Mouse (Mus musculus): Measurements from ENCODE around the gene Hoxb9. TPM values are rescaled to one million over a fixed set of nuclear protein-coding genes. Genes with fewer than 3 reads are reported as not detected.
A peak's percentile ranks its signal among the peaks of the same experiment; 100 is the strongest.

Hoxb9 gene
- total and polyA plus RNA-seq, 3 experiments, result not detected

- TF ChIP-seq UBTF (IDR thresholded peaks at IDR 0.05; ENCODE audit: low read depth, low read length) (no peak), BHLHE40 (IDR thresholded peaks at IDR 0.05; ENCODE audit: low read depth, low read length) (0 out of 2 replicates have a peak, but pooled peaks have one; percentile 1), TCF12 (IDR thresholded peaks at IDR 0.05; ENCODE audit: low read depth, low read length) (peak; percentile 23; the same call in 1 of the 2 replicates), NRF1 (IDR thresholded peaks at IDR 0.05; ENCODE audit: low read depth, low read length) (no peak), PAX5 (IDR thresholded peaks at IDR 0.05; ENCODE audit: low read length) (no peak), CTCF (conservative IDR thresholded peaks at IDR 0.05 in 1 of 2, IDR thresholded peaks at IDR 0.05 in 1 of 2; ENCODE audit: low read depth in 2 of 2, low read length in 2 of 2) (peak; percentile 79 to 89), IRF4 (IDR thresholded peaks at IDR 0.05; ENCODE audit: low read depth, low read length) (peak; percentile 61; the same call in 1 of the 2 replicates), CHD1 (IDR thresholded peaks at IDR 0.05; ENCODE audit: low read depth, low read length) (no peak), CHD2 (IDR thresholded peaks at IDR 0.05; ENCODE audit: low read length) (no peak), MAX (IDR thresholded peaks at IDR 0.05; ENCODE audit: low read length) (no peak), JUN (IDR thresholded peaks at IDR 0.05; ENCODE audit: insufficient read depth, low read depth, low read length) (no peak), ETS1 (conservative IDR thresholded peaks at IDR 0.05; ENCODE audit: low read depth, low read length) (no peak), E2F4 (IDR thresholded peaks at IDR 0.05; ENCODE audit: insufficient replicate concordance, low read depth, low read length) (no peak)
Observed at GRCm38 (mm10) chr11:96294245-96295091, 23.2 kb downstream of the Hoxb9 start (continued).

GRCm38 (mm10) chr11:96295092-96295835 lies 24.0 kb downstream of the Hoxb9 start:
- peak overlapping the region; percentile 91 for H3K4me2 ChIP-seq (ENCODE audit: insufficient read depth, low read depth, poor library complexity, severe bottlenecking)
- TF ChIP-seq JUND (conservative IDR thresholded peaks at IDR 0.05; ENCODE audit: low read depth, low read length) (no peak), CTCF (conservative IDR thresholded peaks at IDR 0.05 in 1 of 2, IDR thresholded peaks at IDR 0.05 in 1 of 2; ENCODE audit: low read depth in 2 of 2, low read length in 2 of 2) (no peak), HCFC1 (IDR thresholded peaks at IDR 0.05; ENCODE audit: low read depth, low read length) (no peak), PAX5 (IDR thresholded peaks at IDR 0.05; ENCODE audit: low read length) (no peak), ETS1 (conservative IDR thresholded peaks at IDR 0.05; ENCODE audit: low read depth, low read length) (no peak), ZMIZ1 (IDR thresholded peaks at IDR 0.05; ENCODE audit: low read depth, low read length) (no peak), NELFE (IDR thresholded peaks at IDR 0.05; ENCODE audit: low read depth, low read length) (no peak), SMC3 (IDR thresholded peaks at IDR 0.05; ENCODE audit: low read depth, low read length) (no peak), TBP (conservative IDR thresholded peaks at IDR 0.05; ENCODE audit: low read depth, low read length) (no peak), USF2 (conservative IDR thresholded peaks at IDR 0.05; ENCODE audit: low read depth, low read length) (no peak), MAZ (IDR thresholded peaks at IDR 0.05; ENCODE audit: low read depth, low read length) (peak; percentile 72), TCF12 (IDR thresholded peaks at IDR 0.05; ENCODE audit: low read depth, low read length) (no peak), MXI1 (IDR thresholded peaks at IDR 0.05; ENCODE audit: low read depth, low read length) (0 out of 2 replicates have a peak, but pooled peaks have one; percentile 22), MAX (IDR thresholded peaks at IDR 0.05; ENCODE audit: low read length) (no peak), ZKSCAN1 (IDR thresholded peaks at IDR 0.05; ENCODE audit: borderline replicate concordance, low read depth, low read length) (no peak), RAD21 (IDR thresholded peaks at IDR 0.05; ENCODE audit: low read depth, low read length) (no peak), E2F4 (IDR thresholded peaks at IDR 0.05; ENCODE audit: insufficient replicate concordance, low read depth, low read length) (no peak), POLR2A (IDR thresholded peaks at IDR 0.05; ENCODE audit: low read depth, low read length) (no peak), SIN3A (IDR thresholded peaks at IDR 0.05; ENCODE audit: low read length) (no peak), POLR2AphosphoS2 (IDR thresholded peaks at IDR 0.05; ENCODE audit: low read depth, low read length) (no peak), GABPA (IDR thresholded peaks at IDR 0.05; ENCODE audit: insufficient replicate concordance, low read depth, low read length) (no peak), NRF1 (IDR thresholded peaks at IDR 0.05; ENCODE audit: low read depth, low read length) (no peak), MAFK (IDR thresholded peaks at IDR 0.05; ENCODE audit: insufficient replicate concordance, low read length) (no peak), JUN (IDR thresholded peaks at IDR 0.05; ENCODE audit: insufficient read depth, low read depth, low read length) (no peak), BHLHE40 (IDR thresholded peaks at IDR 0.05; ENCODE audit: low read depth, low read length) (no peak), MYC (IDR thresholded peaks at IDR 0.05; ENCODE audit: low read depth, low read length) (no peak), EP300 (IDR thresholded peaks at IDR 0.05; ENCODE audit: low read length) (no peak), CHD1 (IDR thresholded peaks at IDR 0.05; ENCODE audit: low read depth, low read length) (no peak), ZC3H11A (IDR thresholded peaks at IDR 0.05; ENCODE audit: low read depth, low read length) (no peak)

More at GRCm38 (mm10) chr11:96295092-96295835, 24.0 kb downstream of the Hoxb9 start:
- Histone ChIP-seq H3K4me3 (replicated peaks in 1 of 3; ENCODE audit: low read depth in 2 of 3, low read length in 2 of 3, poor library complexity in 1 of 3) (peak overlapping the region; percentile 31 to 51 (median 36)), H3K36me3 (replicated peaks in 1 of 2; ENCODE audit: control insufficient read depth in 1 of 2, insufficient read depth in 1 of 2, low read length in 1 of 2) (no peaks in the 10 kb centered on the region), H3K9ac (ENCODE audit: insufficient read depth, low read depth) (peak overlapping the region; percentile 19), H3K27me3 (replicated peaks) (peaks cover 86% of the 10 kb centered on the region), H3K9me3 (replicated peaks; ENCODE audit: low read length) (peaks cover 8% of the 10 kb centered on the region), H3K4me1 (ENCODE audit: control insufficient read depth in 1 of 2, insufficient read depth in 2 of 2) (peaks cover 2 to 39% of the 10 kb centered on the region in 2 experiments; a peak in 2 of 4 replicates), H3K27ac (ENCODE audit: insufficient read depth, low read depth) (no peak overlapping the region), H3K79me2 (replicated peaks; ENCODE audit: control insufficient read depth, extremely low read depth, insufficient read depth, poor library complexity, severe bottlenecking) (no peaks in the 10 kb centered on the region)
- in situ Hi-C loops (cut with MboI; ENCODE audit: low pct_ligation_motif_present, low pct_unique_long_range_greater_than_20kb, low sequenced_read_pairs) (loop anchor here (10.0 kb wide), 1 partner anchor 570 kb away; no protein-coding TSS in a partner anchor), dilution Hi-C loops (cut with MboI; ENCODE audit: extremely low pct_ligation_motif_present, extremely low pct_unique_long_range_greater_than_20kb, low sequenced_read_pairs) (no loop called here)
- no peak for DNase-seq (ENCODE audit: extremely low read depth)
